Mouse (Mus musculus) testis, adult 2 months (tissue): ENCODE data around the gene Syt5.

Experiments used
- CTCF ChIP-seq: fragments of 200-500 bp; IDR thresholded peaks from 2 replicates; pipeline ENCODE4 v1.5.1; 2012; ENCODE audit warnings: low read depth, mild to moderate bottlenecking, inconsistent platforms, low read length, moderate library complexity; ENCODE audit not compliant: control insufficient read depth, insufficient read depth, insufficient replicate concordance
- POLR2A ChIP-seq: fragments of 200-500 bp; IDR thresholded peaks from 2 replicates; pipeline ENCODE4 v1.6.1; 2012; ENCODE audit warnings: low read depth, mild to moderate bottlenecking, inconsistent platforms, low read length, moderate library complexity; ENCODE audit not compliant: control insufficient read depth

DNA sequence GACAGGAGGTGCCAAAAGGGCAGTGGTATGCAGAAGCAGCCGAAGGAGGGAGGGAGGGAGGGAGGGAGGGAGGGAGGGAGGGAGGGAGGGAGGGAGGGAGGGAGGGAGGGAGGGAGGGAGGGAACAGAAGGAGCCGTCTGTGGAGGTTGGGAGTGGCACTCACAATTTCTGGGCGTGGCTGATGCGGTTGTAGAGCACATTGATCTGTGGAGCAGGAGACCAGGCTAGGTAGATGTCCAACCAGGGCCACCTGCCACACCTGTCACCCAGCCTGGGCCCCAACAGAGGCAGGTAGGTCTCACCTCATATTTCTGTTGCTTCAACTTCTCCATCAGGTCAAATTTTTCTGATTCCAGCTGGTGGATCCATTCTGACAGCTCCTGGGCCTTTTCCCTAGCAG, 40.1 kb downstream of the Syt5 start:
- TF ChIP-seq CTCF (no peak), POLR2A (no peak)
